Mouse (Mus musculus) c-Kit-positive CD71-positive TER-119-positive erythroid progenitor cells, embryonic 14.5 days (primary cell): Measurements from ENCODE around the gene Stra6.

Experiments
- DNase-seq: peaks from one replicate; pipeline ENCODE4 v3.0.0-alpha.2; 2013; ENCODE audit warnings: low spot score

Gene Stra6

DNA sequence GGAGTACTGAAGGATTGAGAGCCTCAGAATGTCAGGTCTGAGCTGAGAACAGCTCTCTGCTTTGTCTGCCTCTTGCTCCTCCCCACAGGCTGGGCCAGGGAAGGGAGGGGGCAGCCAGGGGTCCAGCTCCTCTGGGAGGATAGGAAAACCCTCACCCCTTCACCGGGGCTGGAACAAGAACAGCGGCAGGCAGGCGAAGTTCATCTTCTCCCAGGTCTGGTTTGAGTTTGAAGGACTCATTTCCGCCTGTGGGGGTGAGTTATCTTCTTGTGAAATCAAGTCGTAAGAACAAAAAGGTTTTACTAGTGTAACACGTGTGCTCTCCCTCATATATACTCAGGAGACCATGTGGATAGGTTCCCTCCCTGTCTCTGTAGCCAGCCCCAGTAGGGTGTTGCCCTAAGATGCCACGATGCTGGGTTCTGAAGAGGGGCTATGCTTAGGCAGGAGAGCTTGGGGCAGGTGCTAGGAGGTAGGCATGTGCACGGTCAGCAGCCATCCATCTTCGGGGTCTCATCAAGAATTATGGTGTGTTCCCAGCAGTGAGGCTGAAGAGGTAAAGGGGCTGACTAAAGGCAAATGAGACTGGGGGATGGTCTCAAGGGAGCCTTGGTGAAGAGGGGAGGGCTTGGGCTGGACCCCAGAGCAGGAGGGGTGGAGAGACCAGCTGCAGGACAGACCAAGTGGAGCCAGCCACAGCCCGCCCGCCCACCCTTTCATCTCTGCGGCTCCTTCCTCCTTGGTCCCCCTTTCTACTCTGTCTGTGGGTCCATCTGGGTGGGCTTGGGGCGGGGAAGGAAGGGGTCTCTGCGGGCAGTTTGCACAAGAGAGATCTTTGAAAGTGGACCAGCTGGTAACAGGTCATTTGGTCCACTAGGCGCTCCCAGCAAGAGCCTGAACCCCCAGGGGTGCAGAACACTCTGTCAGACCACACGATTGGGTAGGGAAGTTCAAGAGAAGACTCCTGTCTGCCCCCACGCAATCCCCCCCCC lies 70.6 kb downstream of the Stra6 start:
- DNase-seq = no peak

DNA sequence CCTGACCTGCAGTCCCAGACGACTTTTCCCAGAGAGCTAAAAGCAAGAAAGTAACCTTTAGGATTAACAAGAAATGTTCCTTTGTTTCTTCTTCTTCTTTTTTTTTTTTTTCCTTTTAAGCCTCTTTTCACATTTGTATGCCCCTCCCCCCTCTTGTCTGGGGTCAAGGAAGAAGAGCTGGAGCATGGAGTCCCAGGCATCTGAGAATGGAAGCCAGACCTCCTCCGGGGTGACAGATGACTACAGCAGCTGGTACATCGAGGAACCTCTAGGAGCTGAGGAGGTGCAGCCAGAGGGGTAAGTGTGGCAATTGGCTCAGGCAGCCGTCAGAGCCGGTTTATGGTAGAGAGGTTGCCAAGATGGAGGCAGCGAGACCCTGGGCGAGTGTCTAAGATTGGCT lies 71.3 kb downstream of the Stra6 start:
- no peak for DNase-seq

DNA sequence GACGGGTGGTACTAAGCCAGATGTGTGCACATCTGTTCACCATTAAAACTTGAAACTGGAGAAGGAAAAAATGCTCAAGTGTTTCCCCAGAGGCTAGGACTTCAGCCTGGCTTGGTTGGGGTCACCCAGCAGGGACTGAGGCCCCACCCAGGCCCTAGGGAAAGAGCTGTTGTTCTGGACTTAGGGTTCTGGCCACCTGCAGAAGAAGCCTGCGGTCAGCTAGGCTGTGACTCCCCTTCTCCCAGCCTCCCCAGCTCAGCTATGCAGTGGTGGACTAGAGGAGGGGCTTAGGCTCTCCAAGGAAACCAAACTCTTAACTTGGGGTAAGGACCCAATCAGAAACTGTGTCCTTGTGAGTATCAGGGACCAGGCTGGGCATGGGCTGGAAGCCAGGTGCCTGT lies 72.3 kb downstream of the Stra6 start:
- DNase-seq = no peak

DNA sequence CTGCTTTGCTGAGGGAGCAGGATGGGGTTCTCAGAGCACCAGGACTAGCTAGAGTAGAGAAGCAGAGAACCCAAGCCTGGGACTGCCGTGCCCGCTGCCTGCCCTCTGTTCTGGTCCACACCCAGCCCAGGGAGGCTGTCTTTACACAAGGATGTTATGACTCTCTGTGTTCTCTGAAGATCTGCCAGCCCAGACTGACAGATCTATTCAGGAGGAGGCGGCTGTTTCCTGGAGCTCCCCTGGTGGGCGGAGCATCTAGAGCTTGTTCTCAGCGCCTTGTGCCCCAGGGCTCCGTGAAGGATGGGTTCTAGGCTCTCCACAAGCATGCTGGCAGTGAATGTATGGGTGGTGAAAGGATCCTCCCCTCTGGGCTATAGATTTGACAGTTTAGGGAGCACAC lies 76.4 kb downstream of the Stra6 start:
- DNase-seq = no peak

DNA sequence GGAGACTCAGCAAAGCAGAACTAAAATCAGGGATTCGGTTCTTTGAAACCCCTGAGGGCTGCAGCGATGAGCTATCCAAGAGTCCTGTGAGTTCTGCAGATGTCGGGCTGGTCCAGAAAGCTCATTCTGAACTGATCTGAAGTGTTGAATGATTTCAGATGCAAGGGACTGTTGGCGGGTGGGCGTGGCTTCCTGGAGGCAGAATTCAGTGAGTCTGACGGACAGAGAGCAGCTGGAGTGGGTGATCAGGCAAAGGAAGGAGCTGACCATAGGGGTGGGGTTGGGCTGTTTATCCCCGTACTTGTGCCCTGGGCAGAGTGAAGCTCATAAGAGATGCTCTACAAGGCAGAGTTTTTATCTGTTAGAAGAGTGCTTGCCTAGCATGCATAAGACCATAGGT lies 79.8 kb downstream of the Stra6 start:
- DNase-seq = no peak

DNA sequence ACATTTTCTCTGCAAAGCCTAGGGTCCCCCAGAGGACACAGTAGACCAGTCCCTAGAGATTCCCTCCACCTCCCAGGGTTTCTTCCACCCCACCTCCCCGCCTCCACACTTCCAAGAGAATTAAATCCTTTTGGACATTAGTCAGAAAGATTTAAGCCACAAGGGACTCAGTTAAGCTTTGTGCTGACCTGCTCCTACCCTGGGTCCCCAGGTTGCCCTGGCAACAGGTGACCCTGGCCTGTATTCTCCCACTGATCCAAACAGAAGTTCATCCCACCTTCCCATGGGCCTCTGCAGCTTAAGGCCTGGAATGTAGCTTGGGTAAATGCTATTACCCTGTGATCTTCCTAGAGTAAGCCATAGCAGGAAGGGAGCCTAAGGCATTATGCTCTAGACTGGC lies 81.1 kb downstream of the Stra6 start:
- no peak for DNase-seq

GRCm38 (mm10) chr9:58145417-58145816 lies 81.8 kb downstream of the Stra6 start:
- DNase-seq = no peak

DNA sequence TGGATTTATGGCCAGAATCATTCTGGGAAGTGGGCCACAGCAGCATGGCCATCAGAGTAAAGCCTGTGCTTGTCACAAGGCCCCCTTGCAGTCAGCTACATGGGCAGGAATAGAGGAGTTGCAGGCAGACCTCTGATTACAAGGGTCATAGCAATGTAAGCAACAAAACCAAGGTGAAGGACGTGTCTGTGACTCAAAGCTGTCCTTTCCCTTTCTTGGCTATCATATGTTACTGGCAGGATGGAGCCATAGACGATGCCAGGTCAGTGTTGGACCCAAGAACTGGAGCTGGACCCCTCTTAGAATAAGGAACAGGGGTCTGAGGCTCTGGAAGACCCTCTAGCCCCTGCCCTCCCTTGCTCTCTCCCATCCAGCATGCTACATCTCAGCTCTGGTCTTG lies 85.2 kb downstream of the Stra6 start:
- no peak for DNase-seq

GRCm38 (mm10) chr9:58150733-58151361 lies 87.3 kb downstream of the Stra6 start:
- no peak for DNase-seq

GRCm38 (mm10) chr9:58153095-58153494 lies 89.5 kb downstream of the Stra6 start:
- no peak for DNase-seq

GRCm38 (mm10) chr9:58155366-58155765 lies 91.8 kb downstream of the Stra6 start:
- no peak for DNase-seq

DNA sequence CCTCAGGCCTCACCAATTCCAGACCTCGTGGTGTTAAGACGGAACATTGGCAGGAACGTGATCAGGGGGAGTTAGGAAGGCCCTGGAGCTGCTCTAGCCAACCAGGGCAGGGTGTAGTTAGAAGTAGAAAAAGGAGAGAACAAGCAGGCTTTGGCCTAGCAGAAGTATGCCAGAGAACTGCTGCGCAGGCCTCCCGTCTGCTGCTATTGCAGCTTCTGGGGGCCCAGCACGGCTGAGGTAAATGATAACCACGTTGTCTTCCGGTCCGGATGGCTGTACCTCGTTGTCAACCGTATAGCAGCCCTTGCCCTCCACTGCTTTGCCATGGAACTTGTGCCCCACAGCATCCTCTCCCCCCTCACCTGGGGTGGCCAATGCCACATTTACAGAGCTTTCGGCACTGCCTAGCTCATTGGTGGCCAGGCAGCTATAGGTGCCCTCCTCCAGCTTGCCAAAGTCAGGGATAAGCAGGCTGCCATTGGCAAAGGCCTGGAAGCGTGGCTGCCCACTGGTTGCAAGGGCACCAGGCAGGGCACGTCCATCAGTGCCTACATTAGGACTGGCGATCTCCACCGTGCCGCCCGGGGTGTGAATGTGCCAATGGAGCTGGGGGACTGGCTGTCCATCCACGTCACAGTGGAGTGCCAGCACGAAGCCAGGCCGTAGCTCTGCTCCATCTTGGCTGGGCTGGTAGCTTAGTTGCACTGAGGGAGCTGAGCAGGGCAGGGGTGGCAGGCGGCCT lies 93.4 kb downstream of the Stra6 start:
- no peak for DNase-seq

- no peak for DNase-seq
Observed at GRCm38 (mm10) chr9:58157838-58158237, 94.2 kb downstream of the Stra6 start.

- no peak for DNase-seq
Observed at GRCm38 (mm10) chr9:58158541-58159311, 95.1 kb downstream of the Stra6 start.

GRCm38 (mm10) chr9:58159855-58160254 lies 96.3 kb downstream of the Stra6 start:
- no peak for DNase-seq

DNA sequence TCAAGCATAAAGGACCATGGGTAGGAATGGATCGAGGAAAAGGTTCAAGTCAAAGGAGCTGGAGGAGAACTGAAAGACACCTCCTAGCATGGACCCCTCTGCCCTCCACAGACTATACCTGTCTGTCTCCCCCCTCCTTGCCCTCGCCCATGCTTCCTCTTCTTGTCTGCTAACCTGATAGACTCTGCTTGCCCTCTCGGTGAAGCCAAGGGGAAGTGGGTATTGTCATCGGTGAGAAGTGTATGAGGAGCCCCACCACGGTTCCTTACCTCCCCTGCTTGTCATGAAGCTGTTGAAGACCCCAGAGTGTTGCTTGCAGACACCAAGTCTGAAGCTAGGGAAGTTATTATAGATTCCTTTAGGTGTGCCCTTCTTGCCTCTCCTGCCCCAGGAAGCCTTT lies 96.7 kb downstream of the Stra6 start:
- DNase-seq = no peak

GRCm38 (mm10) chr9:58162173-58162572 lies 98.6 kb downstream of the Stra6 start:
- DNase-seq = no peak

DNA sequence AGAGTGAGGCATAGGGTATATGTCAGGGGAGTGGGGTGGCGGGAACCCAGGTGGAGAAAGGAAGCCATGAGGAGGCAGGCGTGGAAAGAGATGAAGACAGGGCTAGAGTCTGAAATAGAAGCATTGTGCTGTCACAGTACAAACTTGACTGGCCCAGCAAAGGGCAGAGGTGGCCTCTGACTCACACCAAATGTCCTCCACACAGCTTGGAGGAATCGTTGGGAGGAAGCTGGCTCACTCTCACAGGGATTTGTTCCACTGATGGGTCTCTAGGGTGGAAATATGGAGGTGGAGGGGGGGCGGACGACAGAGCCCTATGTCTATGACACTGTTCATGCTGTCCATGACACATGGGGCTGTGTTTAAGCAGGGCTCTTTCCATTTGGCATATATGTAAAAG lies 99.6 kb downstream of the Stra6 start:
- no peak for DNase-seq

- DNase-seq = no peak
Observed at GRCm38 (mm10) chr9:58165779-58166178, 102.2 kb downstream of the Stra6 start.

- DNase-seq = no peak
Observed at GRCm38 (mm10) chr9:58168880-58169279, 105.3 kb downstream of the Stra6 start.

DNA sequence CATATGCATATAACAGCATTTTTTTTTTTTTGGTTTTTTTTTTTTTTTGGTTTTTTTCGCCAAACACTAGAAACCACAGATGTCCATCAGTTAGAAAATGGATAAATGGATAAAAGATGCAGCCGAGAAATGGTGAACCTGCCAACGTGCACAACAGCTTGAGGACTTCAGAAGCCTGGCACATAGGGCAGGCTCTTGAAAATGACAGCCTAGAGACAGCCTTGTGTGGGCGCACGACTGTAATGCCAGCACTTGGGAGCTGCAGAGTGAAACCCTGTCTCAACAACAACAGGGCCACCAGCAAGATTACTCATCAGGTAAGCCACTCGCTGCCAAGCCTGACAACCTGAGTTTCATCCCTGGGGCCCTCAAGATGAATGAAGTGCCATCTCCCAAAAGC lies 105.8 kb downstream of the Stra6 start:
- DNase-seq = no peak

DNA sequence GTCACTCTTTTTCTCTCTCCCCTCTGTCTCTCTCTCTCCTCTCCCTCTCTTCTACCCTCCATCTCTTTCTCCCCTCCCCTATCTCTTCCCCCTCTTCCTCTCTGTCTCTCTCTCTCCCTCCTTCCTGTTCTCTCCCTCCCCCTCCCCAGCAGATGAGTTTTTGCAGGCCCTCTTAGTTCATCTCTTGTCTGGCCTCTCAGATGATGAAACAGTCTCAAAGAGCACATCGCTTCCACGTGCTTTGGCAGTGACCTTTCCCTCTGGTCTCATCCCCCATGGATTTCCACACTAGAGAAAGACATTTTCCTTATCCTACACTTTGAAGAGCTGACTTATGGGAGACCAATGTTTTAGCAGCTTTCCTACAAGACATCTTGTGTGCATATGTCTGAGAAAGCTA lies 109.3 kb downstream of the Stra6 start:
- DNase-seq = no peak
